Mouse (Mus musculus) midbrain, embryonic 12.5 days (tissue): ENCODE results near the gene Cfap221. TPM values are rescaled to one million over a fixed set of nuclear protein-coding genes. Genes with fewer than 3 reads are reported as not detected.

Source experiments
- ATAC-seq: fragments of 200-750 bp; cut with Nextera tagmentation; 2 replicates; pipeline ENCODE4 v1.8.0; 2017; ENCODE audit warnings: low read depth, moderate TSS enrichment, moderate library complexity; ENCODE audit not compliant: low FRiP score
- H3K27ac ChIP-seq: fragments of 300-500 bp; sonication (generic); replicated peaks from 2 replicates; pipeline ENCODE4 v1.5.1; 2016; ENCODE audit warnings: mild to moderate bottlenecking
- H3K27me3 ChIP-seq: fragments of 300-500 bp; sonication (generic); 2 replicates; pipeline ENCODE4 v1.6.1; 2016; ENCODE audit warnings: mild to moderate bottlenecking
- H3K36me3 ChIP-seq: fragments of 300-500 bp; sonication (generic); 2 replicates; pipeline ENCODE4 v1.6.1; 2016
- H3K4me1 ChIP-seq: fragments of 300-500 bp; sonication (generic); 2 replicates; pipeline ENCODE4 v1.6.1; 2016
- H3K4me2 ChIP-seq: fragments of 300-500 bp; sonication (generic); replicated peaks from 2 replicates; pipeline ENCODE4 v1.6.1; 2016; ENCODE audit warnings: mild to moderate bottlenecking, moderate library complexity
- H3K4me3 ChIP-seq: fragments of 300-500 bp; sonication (generic); 2 replicates; pipeline ENCODE4 v1.5.1; 2016; ENCODE audit warnings: mild to moderate bottlenecking
- H3K9ac ChIP-seq: fragments of 300-500 bp; sonication (generic); replicated peaks from 2 replicates; pipeline ENCODE4 v1.6.1; 2016; ENCODE audit warnings: mild to moderate bottlenecking, moderate library complexity
- H3K9me3 ChIP-seq: fragments of 300-500 bp; sonication (generic); 2 replicates; pipeline ENCODE4 v1.6.1; 2016; ENCODE audit warnings: mild to moderate bottlenecking
- WGBS: fragments of 180-500 bp; shearing (Covaris S2); methylation state at CpG from one replicate; pipeline ENCODE4 v1.1.7; 2016; 5-methylcytosine and 5-hydroxymethylcytosine counted together
- polyA plus RNA-seq: library from polyadenylated mRNA; unstranded; fragments of >200 nt; fragmentation: Nextera tagmentation; extraction: Ambion mirVana; gene quantifications from 2 replicates; pipeline ENCODE4 v1.2.1, GENCODE M21; 2016

Cfap221 gene
- polyA plus RNA-seq, 1 experiment from 2014 or later = 0.10 TPM

DNA sequence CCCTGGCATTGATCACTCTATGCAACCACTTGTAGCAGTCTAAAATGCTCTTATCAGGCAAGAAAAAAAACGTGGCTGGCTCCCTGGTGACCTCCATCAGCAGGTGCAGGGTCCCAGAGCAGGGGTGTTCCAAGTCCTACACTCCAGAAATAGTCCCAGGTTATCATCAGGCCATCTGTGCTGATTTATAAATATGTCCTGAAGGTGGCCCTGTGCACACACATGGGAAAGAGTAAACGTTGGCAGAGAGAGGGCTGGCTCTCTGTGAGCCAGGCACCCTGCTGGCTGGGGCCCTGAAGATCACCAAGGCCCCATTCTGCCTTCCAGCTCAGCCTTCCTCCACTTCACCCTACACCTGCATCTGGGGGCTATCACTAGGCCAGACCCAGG, 28.0 kb upstream of the Cfap221 start:
- Histone ChIP-seq H3K9me3 (no peaks in the 10 kb centered on the region), H3K36me3 (no peaks in the 10 kb centered on the region), H3K4me2 (no peak overlapping the region), H3K4me3 (no peak overlapping the region), H3K4me1 (no peaks in the 10 kb centered on the region), H3K27me3 (no peaks in the 10 kb centered on the region), H3K9ac (no peak overlapping the region), H3K27ac (no peak overlapping the region)
- WGBS = 31% methylated on average over 2 of the region's 2 CpGs
- no peak for ATAC-seq

DNA sequence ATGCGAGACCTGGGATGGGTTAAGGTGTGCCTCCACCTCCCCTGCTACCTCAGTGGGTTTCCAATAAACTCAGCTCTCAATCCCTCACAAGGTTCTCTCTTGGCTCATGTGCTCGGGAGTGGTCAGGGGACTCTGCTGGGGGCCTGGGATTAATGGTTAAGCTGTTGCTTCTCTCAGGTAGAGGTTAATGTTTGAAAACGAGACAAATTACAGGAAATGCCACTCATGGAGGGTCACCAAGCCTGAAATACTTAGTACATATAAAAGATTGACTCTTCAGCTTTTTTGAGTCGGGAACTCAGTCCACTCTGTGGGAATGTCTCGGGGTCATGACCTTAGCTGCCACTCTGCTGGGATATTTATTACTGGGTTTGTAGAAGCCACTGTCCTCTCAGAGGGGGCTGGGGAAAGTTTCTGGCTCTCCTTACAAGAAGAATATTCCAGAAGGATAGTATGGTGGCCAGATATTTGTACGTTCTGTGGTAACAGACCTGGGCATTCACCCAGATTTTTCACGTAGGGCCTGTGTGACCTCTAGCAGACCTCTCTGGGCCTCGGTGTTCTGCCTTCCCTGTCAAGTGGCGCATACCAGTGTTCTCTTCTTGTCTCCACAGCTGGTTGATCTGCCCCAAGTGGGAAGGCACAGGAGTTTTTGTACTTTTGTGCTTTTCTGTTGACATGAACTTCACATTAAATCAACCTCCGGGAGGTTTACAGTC, 27.5 kb upstream of the Cfap221 start:
- Histone ChIP-seq H3K4me3 (no peak overlapping the region), H3K9ac (no peak overlapping the region), H3K4me2 (no peak overlapping the region), H3K27me3 (no peaks in the 10 kb centered on the region), H3K27ac (no peak overlapping the region), H3K4me1 (no peaks in the 10 kb centered on the region), H3K9me3 (no peaks in the 10 kb centered on the region), H3K36me3 (no peaks in the 10 kb centered on the region)
- ATAC-seq = no peak
- WGBS = 70% methylated on average over 10 of the region's 10 CpGs

- 94% methylated on average over 17 of the region's 17 CpGs for whole genome bisulfite sequencing
- no peak overlapping the region for H3K27ac ChIP-seq
- peaks cover 7% of the 10 kb centered on the region; the same call in 1 of the 2 replicates for H3K4me1 ChIP-seq
- ATAC-seq = no peak
- no peak overlapping the region for H3K4me2 ChIP-seq
- H3K4me3 ChIP-seq = no peak overlapping the region
- H3K9ac ChIP-seq = no peak overlapping the region
- H3K27me3 ChIP-seq = no peaks in the 10 kb centered on the region
- no peaks in the 10 kb centered on the region for H3K36me3 ChIP-seq
- H3K9me3 ChIP-seq = no peaks in the 10 kb centered on the region
These were observed 24.9 kb upstream of the Cfap221 start for GRCm38 (mm10) chr1:120021951-120022350.

GRCm38 (mm10) chr1:120020322-120020897, 23.4 kb upstream of the Cfap221 start:
- Histone ChIP-seq H3K9ac (no peak overlapping the region), H3K4me2 (no peak overlapping the region), H3K4me3 (no peak overlapping the region), H3K4me1 (peaks cover 7% of the 10 kb centered on the region; the same call in 1 of the 2 replicates), H3K27me3 (peaks cover 7% of the 10 kb centered on the region), H3K36me3 (no peaks in the 10 kb centered on the region), H3K27ac (no peak overlapping the region), H3K9me3 (no peaks in the 10 kb centered on the region)
- no peak for ATAC-seq
- 78% methylated on average over 7 of the region's 7 CpGs for WGBS

DNA sequence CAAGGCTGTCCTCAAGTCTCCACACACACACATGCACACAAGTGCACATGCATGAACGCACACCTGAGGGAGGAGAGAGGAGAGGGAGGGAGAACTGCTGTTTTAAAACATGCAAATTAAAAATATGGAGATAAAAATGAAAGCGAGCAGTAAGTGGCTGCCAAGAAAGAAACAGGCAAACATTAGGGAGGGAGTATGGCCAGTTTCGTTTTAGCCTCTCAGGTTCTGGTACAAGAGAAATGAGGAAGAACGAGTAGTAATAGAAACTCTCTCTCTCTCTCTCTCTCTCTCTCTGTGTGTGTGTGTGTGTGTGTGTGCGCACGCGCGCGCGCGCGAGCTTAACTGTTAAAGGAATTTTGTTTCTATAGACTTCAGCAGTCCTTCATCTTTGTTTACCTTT, 22.4 kb upstream of the Cfap221 start:
- H3K36me3 ChIP-seq = no peaks in the 10 kb centered on the region
- H3K9me3 ChIP-seq = no peaks in the 10 kb centered on the region
- no peak overlapping the region for H3K9ac ChIP-seq
- 93% methylated on average over 12 of the region's 12 CpGs for WGBS
- no peak overlapping the region for H3K4me2 ChIP-seq
- no peak overlapping the region for H3K27ac ChIP-seq
- peaks cover 7% of the 10 kb centered on the region; the same call in 1 of the 2 replicates for H3K4me1 ChIP-seq
- H3K27me3 ChIP-seq = peaks cover 7% of the 10 kb centered on the region
- no peak overlapping the region for H3K4me3 ChIP-seq
- no peak for ATAC-seq

- H3K4me1 ChIP-seq = peaks cover 7% of the 10 kb centered on the region; the same call in 1 of the 2 replicates
- H3K4me3 ChIP-seq = no peak overlapping the region
- H3K36me3 ChIP-seq = no peaks in the 10 kb centered on the region
- no peaks in the 10 kb centered on the region for H3K9me3 ChIP-seq
- no peak overlapping the region for H3K4me2 ChIP-seq
- 40% methylated on average over 3 of the region's 3 CpGs for WGBS
- H3K27ac ChIP-seq = no peak overlapping the region
- 0 out of 2 replicates have a peak, but pooled peaks have one; percentile 4 for ATAC-seq
- H3K27me3 ChIP-seq = peaks cover 7% of the 10 kb centered on the region
- H3K9ac ChIP-seq = no peak overlapping the region
These were observed 21.9 kb upstream of the Cfap221 start for GRCm38 (mm10) chr1:120018900-120019299.

DNA sequence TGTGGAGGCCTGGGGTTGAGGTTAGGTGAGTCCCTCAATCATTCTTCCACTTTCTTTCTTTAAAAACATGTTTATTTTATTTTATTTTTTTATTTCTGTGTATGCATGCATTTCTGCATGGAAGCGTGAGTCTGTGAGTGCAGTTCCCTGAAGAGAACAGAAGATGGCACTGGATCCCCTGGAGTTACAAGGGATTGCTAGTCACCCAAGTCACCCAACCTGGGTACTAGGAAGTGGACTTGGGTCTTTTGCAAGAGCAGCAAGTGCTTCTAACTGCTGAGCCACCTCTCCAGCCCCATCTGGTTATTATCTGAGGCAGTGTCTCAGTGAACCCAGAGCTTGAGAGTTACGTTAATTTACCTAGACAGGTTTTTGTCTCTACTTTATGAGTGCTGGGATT, 19.2 kb upstream of the Cfap221 start:
- 85% methylated on average over 2 of the region's 2 CpGs for WGBS
- Histone ChIP-seq H3K27ac (no peak overlapping the region), H3K4me3 (no peak overlapping the region), H3K9ac (no peak overlapping the region), H3K4me2 (no peak overlapping the region), H3K4me1 (peaks cover 7% of the 10 kb centered on the region; the same call in 1 of the 2 replicates), H3K36me3 (no peaks in the 10 kb centered on the region), H3K27me3 (peaks cover 7% of the 10 kb centered on the region), H3K9me3 (no peaks in the 10 kb centered on the region)
- no peak for ATAC-seq

GRCm38 (mm10) chr1:120013111-120013510, 16.1 kb upstream of the Cfap221 start:
- ATAC-seq = peak; percentile 29; the same call in 1 of the 2 replicates

GRCm38 (mm10) chr1:120012638-120013037, 15.6 kb upstream of the Cfap221 start:
- Histone ChIP-seq H3K4me3 (no peak overlapping the region), H3K9ac (no peak overlapping the region), H3K27me3 (peaks cover 21% of the 10 kb centered on the region), H3K4me2 (no peak overlapping the region), H3K27ac (no peak overlapping the region), H3K4me1 (0 out of 2 replicates have a peak, but pooled peaks cover 5% of the 10 kb centered on the region), H3K36me3 (no peaks in the 10 kb centered on the region), H3K9me3 (no peaks in the 10 kb centered on the region)
- WGBS = 81% methylated on average over 12 of the region's 12 CpGs
- ATAC-seq = no peak

More at GRCm38 (mm10) chr1:120013111-120013510, 16.1 kb upstream of the Cfap221 start:
- no peak overlapping the region for H3K27ac ChIP-seq
- H3K27me3 ChIP-seq = peaks cover 16% of the 10 kb centered on the region
- no peak overlapping the region for H3K9ac ChIP-seq
- H3K9me3 ChIP-seq = no peaks in the 10 kb centered on the region
- H3K4me3 ChIP-seq = no peak overlapping the region
- H3K4me2 ChIP-seq = no peak overlapping the region
- no peaks in the 10 kb centered on the region for H3K36me3 ChIP-seq
- 0 out of 2 replicates have a peak, but pooled peaks cover under 1% of the 10 kb centered on the region for H3K4me1 ChIP-seq

DNA sequence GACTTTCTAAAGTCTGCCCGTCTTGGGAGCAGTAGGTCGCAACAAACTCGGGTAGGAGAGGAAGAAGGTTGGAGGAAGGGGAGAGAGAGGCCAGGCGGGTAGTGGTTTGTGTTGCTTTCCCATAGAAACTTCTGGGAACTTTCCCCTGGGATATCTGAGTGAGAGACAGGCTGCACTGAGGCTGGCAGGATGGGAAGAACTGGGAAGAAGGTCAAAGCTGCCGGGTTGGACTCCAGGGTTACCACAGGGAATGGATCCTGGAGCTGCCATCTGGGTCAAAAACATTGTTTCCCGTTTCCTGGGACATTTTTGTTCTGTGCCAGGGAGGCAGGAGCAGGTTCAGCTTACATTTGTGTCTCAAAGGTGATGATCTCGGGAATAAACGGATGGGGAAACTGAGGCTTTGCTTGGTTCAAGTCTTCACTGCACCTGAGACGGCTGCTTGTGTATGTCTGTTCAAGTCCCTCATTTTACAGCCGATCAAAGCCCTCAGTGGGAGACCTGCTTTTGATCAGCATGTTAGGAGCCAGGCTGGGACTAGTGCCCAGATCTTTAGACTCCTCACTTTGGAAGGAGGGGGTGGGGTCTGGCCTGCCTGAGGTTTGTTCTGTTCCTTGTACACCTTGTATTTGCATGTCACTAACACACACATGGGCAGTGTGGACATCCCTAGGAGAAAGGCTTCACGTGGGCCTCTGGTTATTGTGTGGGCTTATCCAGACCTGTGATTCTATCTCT, 11.0 kb upstream of the Cfap221 start:
- no peak for ATAC-seq
- Histone ChIP-seq H3K4me2 (peak overlapping the region; percentile 78), H3K4me1 (peaks cover 14% of the 10 kb centered on the region; the same call in 1 of the 2 replicates), H3K36me3 (no peaks in the 10 kb centered on the region), H3K9ac (no peak overlapping the region), H3K9me3 (no peaks in the 10 kb centered on the region), H3K4me3 (peak overlapping the region; percentile 50), H3K27ac (no peak overlapping the region), H3K27me3 (peaks cover 33% of the 10 kb centered on the region)
- 27% methylated on average over 11 of the region's 11 CpGs for WGBS

- WGBS = under 1% methylated on average over 39 of the region's 39 CpGs
- Histone ChIP-seq H3K9me3 (no peaks in the 10 kb centered on the region), H3K4me1 (peaks cover 14% of the 10 kb centered on the region; the same call in 1 of the 2 replicates), H3K4me2 (peak within 1 kb of the TSS; percentile 78), H3K9ac (peak within 1 kb of the TSS; percentile 56), H3K4me3 (peak within 1 kb of the TSS; percentile 50), H3K27me3 (peaks cover 33% of the 10 kb centered on the region), H3K36me3 (no peaks in the 10 kb centered on the region), H3K27ac (no peak within 1 kb of the TSS)
- ATAC-seq = peak; percentile 86
These were observed 10.1 kb upstream of the Cfap221 start, which contains the start of gene Sctr for GRCm38 (mm10) chr1:120006844-120007790. Sctr (plus strand) TSS chr1:120006894.
